Mouse (Mus musculus) megakaryocyte, embryonic 14.5 days (primary cell): ENCODE data around the gene Snn.

ENCODE experiments used
- FLI1 ChIP-seq: IDR thresholded peaks from 2 replicates; pipeline ENCODE4 v1.6.1; 2012; ENCODE audit warnings: low read length, inconsistent platforms, mixed read lengths
- GATA1 ChIP-seq: IDR thresholded peaks from 3 replicates; pipeline ENCODE4 v1.6.1; 2012; ENCODE audit warnings: mixed read lengths, low read length, inconsistent platforms, borderline replicate concordance

DNA sequence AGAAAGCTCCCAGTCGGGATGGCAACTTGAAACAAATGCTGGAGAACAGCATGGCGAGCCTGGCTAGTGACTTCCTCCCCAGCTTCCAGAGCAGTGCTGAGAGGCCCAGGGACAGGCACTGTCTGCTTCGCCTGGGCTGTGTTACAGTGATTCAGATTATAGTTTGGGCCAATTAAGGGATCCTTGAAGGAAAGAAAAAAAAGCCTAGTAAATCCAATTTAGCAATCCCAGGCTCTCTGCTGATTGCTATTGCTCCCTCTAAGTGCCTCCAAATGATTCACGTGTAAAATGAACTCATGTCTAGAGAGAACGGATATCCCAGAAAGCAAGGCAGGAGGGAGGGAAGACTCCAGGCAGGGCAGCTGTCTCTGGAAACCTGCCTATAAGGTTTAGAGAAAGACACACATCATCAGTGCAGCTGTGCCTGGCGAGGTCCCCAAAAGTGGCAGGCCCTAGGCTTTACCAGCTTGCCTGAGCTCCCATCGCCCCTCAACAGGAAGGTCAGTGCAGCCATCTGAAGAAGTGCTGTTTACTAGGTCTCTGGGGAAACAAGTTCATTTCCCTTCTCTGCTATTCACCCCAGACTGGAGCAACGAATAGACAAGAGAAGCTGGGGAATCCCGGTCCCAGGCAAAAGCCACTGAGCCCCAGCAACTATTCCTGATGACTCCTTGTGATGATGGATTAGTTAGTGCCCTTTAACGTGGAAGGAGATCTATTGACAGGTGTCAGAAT, 30.3 kb downstream of the Snn start:
- TF ChIP-seq GATA1 (no peak), FLI1 (no peak)
